Mouse (Mus musculus): ENCODE measurements at regions not wholly inside any gene's neighbourhood (a gene's known extent, or its start where the extent isn't known, plus 50 kb on each side); places are given as distances from the start of the nearest gene placed in this dataset.

GRCm38 (mm10) chr4:69993226-69993625, 417.0 kb downstream of the Cdk5rap2 start:
- DNase-seq (ENCODE audit: low spot score), result no peak
- Histone ChIP-seq H3K27me3 (ENCODE audit: control insufficient read depth, insufficient read depth, low read length) (no peaks in the 10 kb centered on the region), H3K36me3 (ENCODE audit: control insufficient read depth, insufficient read depth, low read length) (no peaks in the 10 kb centered on the region), H3K4me3 (replicated peaks; ENCODE audit: low read length) (no peak overlapping the region), H3K4me1 (ENCODE audit: control insufficient read depth, insufficient read depth, low read length) (no peaks in the 10 kb centered on the region), H3K9ac (ENCODE audit: low read depth, low read length, severe bottlenecking) (no peak overlapping the region), H3K4me2 (replicated peaks; ENCODE audit: low read depth, low read length, severe bottlenecking) (no peak overlapping the region), H3K9me3 (ENCODE audit: control insufficient read depth, low read length) (no peaks in the 10 kb centered on the region), H3K27ac (replicated peaks; ENCODE audit: low read depth, low read length) (no peak overlapping the region)
- ATAC-seq (ENCODE audit: low FRiP score, low read depth), result no peak
- TF ChIP-seq POLR2A (IDR thresholded peaks at IDR 0.05; ENCODE audit: borderline replicate concordance, extremely low read depth, insufficient read depth, insufficient read length), result no peak
- WGBS, result 90% methylated on average over 3 of the region's 3 CpGs

- H3K27me3 ChIP-seq (ENCODE audit: control insufficient read depth, insufficient read depth, low read length), result no peaks in the 10 kb centered on the region
- ATAC-seq (ENCODE audit: low FRiP score, low read depth) (no peak), DNase-seq (ENCODE audit: low spot score) (no peak)
- H3K4me3 ChIP-seq (replicated peaks; ENCODE audit: low read length), result no peak overlapping the region
- 26% methylated on average over 2 of the region's 2 CpGs for WGBS
- no peaks in the 10 kb centered on the region for H3K9me3 ChIP-seq (ENCODE audit: control insufficient read depth, low read length)
- no peak overlapping the region for H3K9ac ChIP-seq (ENCODE audit: low read depth, low read length, severe bottlenecking)
- TF ChIP-seq POLR2A (IDR thresholded peaks at IDR 0.05; ENCODE audit: borderline replicate concordance, extremely low read depth, insufficient read depth, insufficient read length), result no peak
- no peak overlapping the region for H3K27ac ChIP-seq (replicated peaks; ENCODE audit: low read depth, low read length)
- no peaks in the 10 kb centered on the region for H3K4me1 ChIP-seq (ENCODE audit: control insufficient read depth, insufficient read depth, low read length)
- H3K4me2 ChIP-seq (replicated peaks; ENCODE audit: low read depth, low read length, severe bottlenecking), result no peak overlapping the region
- H3K36me3 ChIP-seq (ENCODE audit: control insufficient read depth, insufficient read depth, low read length), result no peaks in the 10 kb centered on the region
Observed at GRCm38 (mm10) chr4:69974208-69974607, 436.0 kb downstream of the Cdk5rap2 start.

- no peak overlapping the region for H3K27ac ChIP-seq (replicated peaks; ENCODE audit: low read depth, low read length)
- H3K27me3 ChIP-seq (ENCODE audit: control insufficient read depth, insufficient read depth, low read length), result no peaks in the 10 kb centered on the region
- H3K4me1 ChIP-seq (ENCODE audit: control insufficient read depth, insufficient read depth, low read length), result no peaks in the 10 kb centered on the region
- no peak for DNase-seq (ENCODE audit: low spot score)
- no peaks in the 10 kb centered on the region for H3K9me3 ChIP-seq (ENCODE audit: control insufficient read depth, low read length)
- H3K4me3 ChIP-seq (replicated peaks; ENCODE audit: low read length), result no peak overlapping the region
- 32% methylated on average over 6 of the region's 6 CpGs for WGBS
- H3K9ac ChIP-seq (ENCODE audit: low read depth, low read length, severe bottlenecking), result no peak overlapping the region
- H3K36me3 ChIP-seq (ENCODE audit: control insufficient read depth, insufficient read depth, low read length), result no peaks in the 10 kb centered on the region
- TF ChIP-seq POLR2A (IDR thresholded peaks at IDR 0.05; ENCODE audit: borderline replicate concordance, extremely low read depth, insufficient read depth, insufficient read length), result no peak
- no peak for ATAC-seq (ENCODE audit: low FRiP score, low read depth)
- H3K4me2 ChIP-seq (replicated peaks; ENCODE audit: low read depth, low read length, severe bottlenecking), result no peak overlapping the region
Observed at GRCm38 (mm10) chr4:69973566-69973965, 436.7 kb downstream of the Cdk5rap2 start.

- Histone ChIP-seq H3K9ac (ENCODE audit: low read depth, low read length, severe bottlenecking) (no peak overlapping the region), H3K9me3 (ENCODE audit: control insufficient read depth, low read length) (no peaks in the 10 kb centered on the region), H3K36me3 (ENCODE audit: control insufficient read depth, insufficient read depth, low read length) (no peaks in the 10 kb centered on the region), H3K4me2 (replicated peaks; ENCODE audit: low read depth, low read length, severe bottlenecking) (no peak overlapping the region), H3K4me1 (ENCODE audit: control insufficient read depth, insufficient read depth, low read length) (no peaks in the 10 kb centered on the region), H3K4me3 (replicated peaks; ENCODE audit: low read length) (no peak overlapping the region), H3K27me3 (ENCODE audit: control insufficient read depth, insufficient read depth, low read length) (no peaks in the 10 kb centered on the region), H3K27ac (replicated peaks; ENCODE audit: low read depth, low read length) (no peak overlapping the region)
- TF ChIP-seq POLR2A (IDR thresholded peaks at IDR 0.05; ENCODE audit: borderline replicate concordance, extremely low read depth, insufficient read depth, insufficient read length), result no peak
- no peak for DNase-seq (ENCODE audit: low spot score)
- ATAC-seq (ENCODE audit: low FRiP score, low read depth), result no peak
- WGBS, result 81% methylated on average over 3 of the region's 3 CpGs
Observed at GRCm38 (mm10) chr4:69971721-69972120, 438.5 kb downstream of the Cdk5rap2 start.

GRCm38 (mm10) chr4:69968424-69968823, 441.8 kb downstream of the Cdk5rap2 start:
- Histone ChIP-seq H3K36me3 (ENCODE audit: control insufficient read depth, insufficient read depth, low read length) (no peaks in the 10 kb centered on the region), H3K4me1 (ENCODE audit: control insufficient read depth, insufficient read depth, low read length) (no peaks in the 10 kb centered on the region), H3K4me3 (replicated peaks; ENCODE audit: low read length) (no peak overlapping the region), H3K27me3 (ENCODE audit: control insufficient read depth, insufficient read depth, low read length) (no peaks in the 10 kb centered on the region), H3K4me2 (replicated peaks; ENCODE audit: low read depth, low read length, severe bottlenecking) (no peak overlapping the region), H3K27ac (replicated peaks; ENCODE audit: low read depth, low read length) (no peak overlapping the region), H3K9ac (ENCODE audit: low read depth, low read length, severe bottlenecking) (no peak overlapping the region), H3K9me3 (ENCODE audit: control insufficient read depth, low read length) (no peaks in the 10 kb centered on the region)
- WGBS, result 68% methylated on average over 1 of the region's 1 CpGs
- TF ChIP-seq POLR2A (IDR thresholded peaks at IDR 0.05; ENCODE audit: borderline replicate concordance, extremely low read depth, insufficient read depth, insufficient read length), result no peak
- no peak for ATAC-seq (ENCODE audit: low FRiP score, low read depth)
- no peak for DNase-seq (ENCODE audit: low spot score)
